Mouse (Mus musculus) embryonic fibroblast, embryonic 13.5 days (primary cell): ENCODE measurements around the gene Ryk. TPM values are rescaled to one million over a fixed set of nuclear protein-coding genes. Genes with fewer than 3 reads are reported as not detected.
A peak's percentile ranks its signal among the peaks of the same experiment; 100 is the strongest.

ENCODE experiments used
- H3K27ac ChIP-seq: 2 replicates; pipeline ENCODE4 v1.5.1; 2012; ENCODE audit warnings: low read length, control low read depth, inconsistent platforms; ENCODE audit not compliant: insufficient read depth
- H3K4me1 ChIP-seq: 2 replicates; pipeline ENCODE4 v1.6.1; 2011; ENCODE audit warnings: low read length; ENCODE audit not compliant: control insufficient read depth, insufficient read depth
- H3K4me3 ChIP-seq: 2 replicates; pipeline ENCODE4 v1.5.1; 2011; ENCODE audit warnings: mild to moderate bottlenecking, control low read depth, low read length; ENCODE audit not compliant: insufficient read depth
- CTCF ChIP-seq: IDR thresholded peaks from 2 replicates; pipeline ENCODE4 v1.5.1; 2011; ENCODE audit warnings: mild to moderate bottlenecking, control low read depth, low read length, moderate library complexity, borderline replicate concordance; ENCODE audit not compliant: insufficient read depth
- POLR2A ChIP-seq: IDR thresholded peaks from 2 replicates; pipeline ENCODE4 v1.6.1; 2011; ENCODE audit warnings: low read depth, mild to moderate bottlenecking, control low read depth, low read length, moderate library complexity
- polyA plus RNA-seq: library from polyadenylated mRNA; stranded (reverse); fragments of >200 nt; gene quantifications from 2 replicates; pipeline ENCODE4 v1.2.4, GENCODE M21; 2011; ENCODE audit warnings: low read depth; ENCODE audit not compliant: missing spikeins, insufficient read length

Ryk gene
- polyA plus RNA-seq, 1 experiment: 217 TPM

DNA sequence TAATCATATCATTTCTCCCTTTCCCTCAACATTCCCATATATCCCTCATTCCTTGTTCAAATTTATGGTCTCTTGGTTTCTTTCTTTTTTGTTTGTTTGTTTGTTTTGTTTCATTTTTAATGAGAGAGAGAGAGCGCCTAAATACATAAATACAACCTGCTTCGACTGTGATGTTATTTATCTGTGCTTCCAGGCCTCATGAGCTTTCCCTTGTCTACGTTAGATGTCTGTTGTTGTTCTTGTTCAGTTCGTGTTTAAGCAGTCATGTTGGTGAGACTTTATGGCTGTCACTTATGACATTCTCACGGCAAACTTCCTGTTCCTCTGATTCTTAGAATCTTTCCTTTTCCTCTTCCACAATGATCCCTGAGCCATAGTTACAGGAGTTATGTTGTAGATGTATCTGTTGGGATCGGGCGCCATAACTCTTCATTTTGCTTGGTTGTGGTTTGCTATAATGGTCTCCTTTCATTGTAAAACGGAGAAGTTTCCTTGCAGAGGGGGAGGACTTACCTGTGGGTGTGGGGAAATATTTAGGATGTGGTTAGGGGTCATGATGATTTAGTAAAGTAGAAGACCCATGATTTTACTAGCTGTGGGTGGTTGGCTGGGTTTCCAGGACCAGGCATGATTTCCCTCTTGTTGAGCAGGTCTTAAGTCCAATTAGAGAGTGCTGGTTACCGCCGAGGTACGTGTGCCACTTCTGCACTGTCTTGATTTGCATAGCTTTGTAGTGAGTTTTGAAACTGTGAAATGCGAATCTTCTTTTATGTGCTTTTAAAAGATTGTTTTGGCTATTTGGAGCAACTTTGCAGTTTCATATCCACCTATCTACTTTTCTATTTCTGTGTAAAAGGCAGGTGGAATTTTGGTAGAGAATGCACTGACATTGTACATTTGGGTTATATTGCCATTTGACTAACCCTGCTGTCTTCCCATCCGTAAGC lies 17.6 kb downstream of the Ryk start:
- Histone ChIP-seq H3K27ac (peak overlapping the region; percentile 59), H3K4me3 (no peak overlapping the region), H3K4me1 (peaks cover 10% of the 10 kb centered on the region; the same call in 1 of the 2 replicates)
- no peak for TF ChIP-seq CTCF
- no peak for TF ChIP-seq POLR2A

GRCm38 (mm10) chr9:102857856-102858255 lies 23.1 kb downstream of the Ryk start:
- peaks cover 2% of the 10 kb centered on the region; the same call in 1 of the 2 replicates for H3K4me1 ChIP-seq
- TF ChIP-seq CTCF: no peak

GRCm38 (mm10) chr9:102858283-102858682 lies 23.6 kb downstream of the Ryk start:
- Histone ChIP-seq H3K4me3 (no peak overlapping the region), H3K27ac (peak overlapping the region; percentile 50; the same call in 1 of the 2 replicates), H3K4me1 (peaks cover 3% of the 10 kb centered on the region)
- TF ChIP-seq POLR2A: no peak
- no peak for TF ChIP-seq CTCF

More at GRCm38 (mm10) chr9:102857856-102858255, 23.1 kb downstream of the Ryk start:
- Histone ChIP-seq H3K4me3 (no peak overlapping the region), H3K27ac (peak overlapping the region; percentile 50; the same call in 1 of the 2 replicates)

GRCm38 (mm10) chr9:102859399-102859798 lies 24.7 kb downstream of the Ryk start:
- Histone ChIP-seq H3K4me3 (no peak overlapping the region), H3K4me1 (peaks cover 10% of the 10 kb centered on the region), H3K27ac (no peak overlapping the region)
- TF ChIP-seq POLR2A (no peak), CTCF (no peak)

- Histone ChIP-seq H3K4me1 (peaks cover 11% of the 10 kb centered on the region), H3K27ac (no peak overlapping the region), H3K4me3 (no peak overlapping the region)
- TF ChIP-seq POLR2A: no peak
Measured at GRCm38 (mm10) chr9:102859963-102860362, 25.2 kb downstream of the Ryk start.

- peaks cover 20% of the 10 kb centered on the region for H3K4me1 ChIP-seq
- TF ChIP-seq POLR2A (no peak), CTCF (no peak)
- H3K27ac ChIP-seq: no peak overlapping the region
- H3K4me3 ChIP-seq: no peak overlapping the region
Measured at GRCm38 (mm10) chr9:102860802-102861469, 26.2 kb downstream of the Ryk start.

GRCm38 (mm10) chr9:102861789-102862188 lies 27.1 kb downstream of the Ryk start:
- Histone ChIP-seq H3K4me1 (peaks cover 20% of the 10 kb centered on the region), H3K27ac (no peak overlapping the region)

GRCm38 (mm10) chr9:102862260-102862659 lies 27.5 kb downstream of the Ryk start:
- peaks cover 20% of the 10 kb centered on the region for H3K4me1 ChIP-seq
- no peak overlapping the region for H3K27ac ChIP-seq

More at GRCm38 (mm10) chr9:102861789-102862188, 27.1 kb downstream of the Ryk start:
- no peak overlapping the region for H3K4me3 ChIP-seq
- TF ChIP-seq POLR2A: no peak

GRCm38 (mm10) chr9:102863876-102864545 lies 29.3 kb downstream of the Ryk start:
- Histone ChIP-seq H3K4me3 (no peak overlapping the region), H3K27ac (peak overlapping the region; percentile 89), H3K4me1 (peaks cover 20% of the 10 kb centered on the region)
- no peak for TF ChIP-seq POLR2A
- no peak for TF ChIP-seq CTCF

More at GRCm38 (mm10) chr9:102862260-102862659, 27.5 kb downstream of the Ryk start:
- H3K4me3 ChIP-seq: no peak overlapping the region
- TF ChIP-seq CTCF (no peak), POLR2A (no peak)
